Mouse (Mus musculus) 416B (cell line): ENCODE data around the gene Gm4792.

Source experiments
- DNase-seq: peaks from one replicate; pipeline ENCODE4 v3.0.0; 2011; ENCODE audit warnings: low read depth

Gene Gm4792

DNA sequence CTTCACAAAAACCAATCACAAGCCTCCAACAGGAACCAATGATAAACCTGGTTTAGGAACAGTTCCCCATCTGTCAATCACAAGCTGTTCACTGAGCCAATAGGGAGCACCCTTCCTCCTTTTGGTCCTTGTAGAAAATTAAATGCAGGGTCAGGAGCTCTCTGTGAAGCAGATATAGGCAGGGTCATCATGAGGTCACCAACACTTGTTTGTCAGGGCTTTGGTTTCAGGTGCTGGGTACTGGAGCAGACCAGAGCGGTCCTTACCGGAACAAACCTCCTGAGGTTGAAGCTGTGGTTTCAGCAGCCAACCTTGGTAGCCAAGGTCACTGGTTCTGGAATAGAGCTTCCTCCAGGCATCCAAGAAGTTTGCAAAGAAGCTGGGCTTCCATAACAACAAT, 798 bp upstream of the Gm4792 start:
- DNase-seq = no peak

- DNase-seq = no peak
Observed at GRCm38 (mm10) chr10:94295923-94296605, 2.4 kb downstream of the Gm4792 start.

GRCm38 (mm10) chr10:94294933-94295750, 3.4 kb downstream of the Gm4792 start:
- DNase-seq = no peak

- DNase-seq = no peak
Observed at GRCm38 (mm10) chr10:94294437-94294836, 4.1 kb downstream of the Gm4792 start.

GRCm38 (mm10) chr10:94282797-94283196, 15.7 kb downstream of the Gm4792 start:
- no peak for DNase-seq

- no peak for DNase-seq
Observed at GRCm38 (mm10) chr10:94282179-94282578, 16.3 kb downstream of the Gm4792 start.

GRCm38 (mm10) chr10:94276511-94276910, 22.0 kb downstream of the Gm4792 start:
- no peak for DNase-seq

DNA sequence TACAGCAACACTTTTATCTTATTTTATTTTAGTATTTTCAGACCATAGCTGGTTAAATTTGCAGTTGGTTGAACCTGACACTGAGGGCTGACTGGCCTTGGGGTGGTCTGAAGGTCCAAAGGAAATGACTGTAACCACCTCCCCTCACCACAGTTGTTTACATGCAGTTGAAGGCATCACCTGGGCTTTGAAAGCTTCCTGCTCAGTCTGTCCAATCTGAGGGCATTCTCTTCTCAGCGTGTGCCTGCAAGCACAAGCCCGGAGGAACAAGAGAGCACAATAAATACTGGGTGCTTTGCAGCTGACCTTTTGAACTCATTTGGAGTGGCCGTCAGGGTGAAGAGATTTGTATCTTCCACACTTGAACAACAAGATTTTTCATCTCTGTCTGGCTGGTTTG, 23.2 kb downstream of the Gm4792 start:
- DNase-seq = no peak

GRCm38 (mm10) chr10:94265656-94266542, 32.6 kb downstream of the Gm4792 start:
- no peak for DNase-seq

- no peak for DNase-seq
Observed at GRCm38 (mm10) chr10:94263211-94263610, 35.3 kb downstream of the Gm4792 start.

DNA sequence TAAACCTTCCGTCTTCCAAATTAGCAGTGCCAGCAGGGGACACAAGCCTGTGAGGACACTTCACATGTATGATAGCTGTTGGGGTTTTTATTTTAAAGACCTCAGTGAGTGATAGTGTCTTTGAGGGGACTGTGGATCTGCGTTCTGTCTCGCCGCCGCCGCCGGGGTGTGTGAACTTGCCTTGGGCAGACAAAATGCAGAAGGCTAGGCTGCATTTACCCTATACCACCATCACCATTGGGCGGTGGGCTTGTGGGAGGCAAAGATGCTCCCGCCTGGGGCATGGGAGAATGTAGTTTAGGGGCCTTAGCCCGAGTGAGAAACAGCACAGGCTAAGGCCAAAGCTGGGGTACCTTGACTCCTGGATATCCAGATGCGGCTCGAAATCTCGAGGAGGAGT, 35.9 kb downstream of the Gm4792 start:
- DNase-seq = no peak

GRCm38 (mm10) chr10:94260544-94260943, 38.0 kb downstream of the Gm4792 start:
- DNase-seq = no peak

DNA sequence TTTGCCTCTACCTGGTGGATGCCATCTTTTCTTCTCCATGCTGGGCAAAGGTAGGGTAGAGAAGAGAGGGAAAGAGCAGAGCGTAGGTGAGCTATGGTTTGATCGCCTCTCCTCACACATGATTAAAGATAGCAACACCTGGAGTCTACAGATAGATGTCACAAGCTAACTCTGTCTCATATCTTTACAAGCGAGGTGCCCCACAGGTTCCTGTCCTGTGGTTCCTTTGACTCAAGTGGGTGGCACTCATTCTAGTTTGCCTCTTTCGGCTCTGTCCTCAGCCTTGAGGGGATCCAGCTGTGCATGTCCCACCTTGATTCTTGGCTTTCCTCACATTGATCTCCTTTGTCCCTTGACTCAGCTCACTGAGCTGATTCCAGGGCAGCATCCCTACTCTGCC, 42.0 kb downstream of the Gm4792 start:
- no peak for DNase-seq

GRCm38 (mm10) chr10:94255744-94256143, 42.8 kb downstream of the Gm4792 start:
- DNase-seq = no peak

DNA sequence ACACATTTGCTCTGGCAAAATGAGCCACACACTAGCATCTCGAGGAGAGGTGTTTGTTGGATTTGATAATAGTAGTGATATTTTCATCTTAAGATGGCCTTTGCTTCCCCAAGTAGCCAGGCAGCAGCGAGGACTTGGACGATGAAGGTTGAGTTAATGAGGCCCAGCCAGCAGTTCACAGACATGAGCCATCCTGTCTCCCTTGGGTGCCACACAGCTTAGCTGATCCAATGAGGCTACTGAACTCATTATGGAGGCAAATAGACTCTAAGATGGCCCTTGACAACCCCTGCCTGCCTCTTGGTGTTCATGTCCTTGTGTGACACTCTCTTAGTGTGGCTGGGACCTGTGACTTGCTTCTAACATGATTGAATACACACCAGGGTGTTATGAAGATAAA, 43.7 kb downstream of the Gm4792 start:
- no peak for DNase-seq

GRCm38 (mm10) chr10:94253260-94253807, 45.2 kb downstream of the Gm4792 start:
- no peak for DNase-seq

GRCm38 (mm10) chr10:94249575-94250456, 48.7 kb downstream of the Gm4792 start:
- no peak for DNase-seq

DNA sequence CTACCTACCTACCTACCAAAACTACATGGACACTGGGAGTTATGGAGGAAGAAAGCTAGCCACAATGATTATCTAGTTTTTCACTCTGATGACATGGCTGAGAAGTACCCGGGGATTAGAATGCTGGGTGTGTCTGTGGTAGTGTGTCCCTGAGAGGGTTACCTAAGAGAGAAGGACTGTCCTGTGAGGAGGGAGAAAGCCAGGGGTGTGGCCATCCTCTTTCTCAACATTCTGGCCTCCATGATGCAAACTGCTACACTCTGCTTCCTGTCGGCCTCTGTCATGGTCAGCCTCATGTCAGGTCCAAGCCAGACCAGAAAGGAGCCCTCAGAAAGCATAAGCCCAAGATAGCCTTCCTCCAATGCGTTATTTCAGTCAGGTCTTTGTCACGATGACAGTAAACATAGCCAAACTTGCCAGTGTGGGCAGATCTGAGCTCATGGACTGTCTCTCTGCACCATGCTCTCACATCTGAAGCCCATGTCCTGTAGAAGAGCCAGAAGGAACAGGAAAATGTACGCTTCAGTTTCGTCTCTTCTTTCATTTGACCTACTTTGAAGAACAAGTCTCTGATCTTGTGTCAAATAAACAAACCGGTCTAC, 50.7 kb downstream of the Gm4792 start:
- DNase-seq = peak; percentile 52
